Comparison of ENCODE assay signal across 15 mouse cellular contexts in genomic region chr1:37288941-37289340, GRCm38 (mm10).
"Had no signal": no experiment of that assay in that cellular context is flagged by ENCODE, and none has a peak within 500 bp of the region (broad histone marks: within the 10 kb centered on the region; RNA-seq: fewer than 3 reads in every experiment).

No protein-coding gene starts in this region.

- H3K36me3 ChIP-seq: limb, embryonic 10.5 days; liver, embryonic 15.5 days; midbrain, embryonic 12.5 days; neural tube, embryonic 13.5 days; stomach, embryonic 15.5 days had no signal

- DNase-seq: kidney, adult 8-10 months; kidney, postnatal 25 days; lung, adult 2 months; lung, postnatal 4 days; retina, postnatal 1 day; thymus, adult 18-20 months; thymus, postnatal 14 days had no signal

- H3K9ac ChIP-seq: liver, embryonic 15.5 days; midbrain, embryonic 12.5 days; neural tube, embryonic 13.5 days; stomach, embryonic 15.5 days had no signal

- H3K27me3 ChIP-seq: liver, embryonic 15.5 days; midbrain, embryonic 12.5 days; neural tube, embryonic 13.5 days; stomach, embryonic 15.5 days had no signal

- H3K27ac ChIP-seq: limb, embryonic 10.5 days; liver, embryonic 15.5 days; midbrain, embryonic 12.5 days; neural tube, embryonic 13.5 days; stomach, embryonic 15.5 days had no signal

- H3K4me1 ChIP-seq: limb, embryonic 10.5 days; liver, embryonic 15.5 days; midbrain, embryonic 12.5 days; neural tube, embryonic 13.5 days; stomach, embryonic 15.5 days had no signal

- ATAC-seq: intestine, postnatal 0 days; lung, postnatal 0 days had no signal

- H3K4me3 ChIP-seq: limb, embryonic 10.5 days; liver, embryonic 15.5 days; midbrain, embryonic 12.5 days; neural tube, embryonic 13.5 days; stomach, embryonic 15.5 days had no signal

- H3K9me3 ChIP-seq: limb, embryonic 10.5 days; liver, embryonic 15.5 days; midbrain, embryonic 12.5 days; neural tube, embryonic 13.5 days; stomach, embryonic 15.5 days had no signal

- H3K4me2 ChIP-seq: liver, embryonic 11.5 days; liver, embryonic 15.5 days; midbrain, embryonic 12.5 days; neural tube, embryonic 13.5 days; stomach, embryonic 15.5 days had no signal
